Mouse (Mus musculus): ENCODE data around the gene Ptprf. TPM values are rescaled to one million over a fixed set of nuclear protein-coding genes. Genes with fewer than 3 reads are reported as not detected.

Gene Ptprf
- polyA plus RNA-seq, 1 experiment from 2014 or later, result 52.4 TPM

DNA sequence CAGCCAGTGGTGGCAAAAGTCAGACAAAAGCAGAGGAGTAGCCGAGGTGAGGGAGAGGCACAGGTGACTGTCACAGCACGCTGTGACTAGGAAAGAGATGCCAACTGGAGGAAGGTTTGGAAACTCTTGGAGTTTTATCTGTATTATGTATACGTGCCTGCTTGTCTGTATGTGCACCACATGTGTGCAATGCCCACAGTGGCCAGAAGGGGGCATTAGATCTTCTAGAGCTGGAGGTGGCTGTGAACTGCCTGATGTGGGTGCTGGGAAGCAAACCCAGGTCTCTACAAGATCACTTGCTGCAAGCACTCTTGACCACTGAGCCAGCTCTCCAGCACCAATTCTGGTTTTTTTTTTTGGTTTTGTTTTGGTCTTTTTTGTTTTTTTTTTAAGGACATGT lies 20.5 kb downstream of the Ptprf start:
- H3K4me2 ChIP-seq (ENCODE audit: low read depth, low read length), result no peak overlapping the region
- H3K4me3 ChIP-seq (ENCODE audit: low read depth, low read length), result no peak overlapping the region
- H3K4me1 ChIP-seq (ENCODE audit: control insufficient read depth, insufficient read depth, low read length), result peaks cover 40% of the 10 kb centered on the region
- peaks cover 21% of the 10 kb centered on the region; the same call in 1 of the 2 replicates for H3K36me3 ChIP-seq (ENCODE audit: control insufficient read depth, insufficient read depth, low read length)
- H3K27me3 ChIP-seq (ENCODE audit: control insufficient read depth, insufficient read depth, low read length), result no peaks in the 10 kb centered on the region
- 98% methylated on average over 3 of the region's 3 CpGs for WGBS
- H3K27ac ChIP-seq (ENCODE audit: low read depth, low read length), result no peak overlapping the region
- no peaks in the 10 kb centered on the region for H3K9me3 ChIP-seq (ENCODE audit: control insufficient read depth, low read length)
- no peak for ATAC-seq (ENCODE audit: low read depth)
- no peak overlapping the region for H3K9ac ChIP-seq (replicated peaks; ENCODE audit: low read depth, low read length)

DNA sequence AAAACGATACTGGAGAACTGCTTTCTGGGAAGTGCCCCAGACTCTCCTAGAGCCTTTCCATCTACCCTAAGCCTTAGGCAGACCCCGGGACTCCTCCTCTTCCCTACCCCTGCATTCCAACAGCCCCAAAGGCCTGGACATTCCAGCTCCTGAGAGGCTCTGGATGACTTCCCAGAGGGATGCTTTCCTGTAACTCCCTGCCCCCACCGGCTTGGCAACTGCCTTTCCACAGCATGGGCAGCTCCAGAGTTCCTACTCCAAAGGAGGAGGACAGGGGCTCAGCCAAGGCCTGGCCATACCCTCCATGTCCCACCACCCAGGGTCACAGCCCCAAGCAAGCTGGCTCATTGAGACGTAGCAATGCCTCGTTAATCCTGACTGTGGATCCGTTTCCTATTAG lies 21.2 kb downstream of the Ptprf start:
- 51% methylated on average over 6 of the region's 6 CpGs for WGBS
- H3K4me1 ChIP-seq (ENCODE audit: control insufficient read depth, insufficient read depth, low read length), result peaks cover 40% of the 10 kb centered on the region
- H3K27ac ChIP-seq (ENCODE audit: low read depth, low read length), result no peak overlapping the region
- ATAC-seq (ENCODE audit: low read depth), result no peak
- no peaks in the 10 kb centered on the region for H3K27me3 ChIP-seq (ENCODE audit: control insufficient read depth, insufficient read depth, low read length)
- H3K4me2 ChIP-seq (ENCODE audit: low read depth, low read length), result no peak overlapping the region
- H3K4me3 ChIP-seq (ENCODE audit: low read depth, low read length), result no peak overlapping the region
- H3K9me3 ChIP-seq (ENCODE audit: control insufficient read depth, low read length), result no peaks in the 10 kb centered on the region
- no peak overlapping the region for H3K9ac ChIP-seq (replicated peaks; ENCODE audit: low read depth, low read length)
- peaks cover 19% of the 10 kb centered on the region; the same call in 1 of the 2 replicates for H3K36me3 ChIP-seq (ENCODE audit: control insufficient read depth, insufficient read depth, low read length)

DNA sequence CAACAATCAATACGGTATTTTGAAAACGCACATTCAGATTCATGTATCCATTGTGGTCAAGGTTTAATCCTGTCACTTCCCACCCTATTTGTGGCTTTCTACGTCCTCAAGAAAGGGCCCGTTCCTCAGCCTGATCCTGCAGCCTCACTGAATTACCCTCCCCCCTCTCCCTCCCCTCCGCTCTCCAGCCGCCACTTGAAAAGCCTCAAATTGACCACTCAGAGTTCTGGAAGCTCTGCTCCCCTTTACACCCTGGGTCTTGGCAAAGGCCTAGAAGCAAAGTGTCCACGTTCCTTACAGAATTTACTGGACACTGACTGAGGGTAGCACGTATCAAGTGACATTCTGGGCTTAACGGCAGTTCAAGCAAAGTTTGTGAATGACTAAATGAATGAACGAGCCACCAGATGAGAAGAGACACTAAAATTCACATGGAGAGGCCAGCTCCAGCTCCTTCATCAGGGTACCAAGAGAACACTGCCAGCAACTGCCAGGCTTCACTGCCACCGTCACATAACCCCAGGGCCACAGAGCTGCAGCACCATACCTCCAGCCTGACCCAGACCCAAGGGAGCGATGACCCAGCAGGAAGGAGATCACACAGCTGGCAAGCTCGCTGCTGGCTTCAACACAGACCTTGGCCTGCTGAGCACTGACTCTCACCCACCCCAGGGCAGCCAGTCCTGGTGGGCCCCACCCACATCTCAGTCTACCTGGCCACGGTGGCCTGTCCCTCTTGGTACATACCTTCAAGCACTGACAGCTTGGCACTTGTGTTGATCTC lies 22.6 kb downstream of the Ptprf start:
- H3K36me3 ChIP-seq (ENCODE audit: control insufficient read depth, insufficient read depth, low read length), result peaks cover 19% of the 10 kb centered on the region; the same call in 1 of the 2 replicates
- no peak overlapping the region for H3K27ac ChIP-seq (ENCODE audit: low read depth, low read length)
- H3K9me3 ChIP-seq (ENCODE audit: control insufficient read depth, low read length), result no peaks in the 10 kb centered on the region
- peaks cover 29% of the 10 kb centered on the region for H3K4me1 ChIP-seq (ENCODE audit: control insufficient read depth, insufficient read depth, low read length)
- ATAC-seq (ENCODE audit: low read depth), result no peak
- no peaks in the 10 kb centered on the region for H3K27me3 ChIP-seq (ENCODE audit: control insufficient read depth, insufficient read depth, low read length)
- no peak overlapping the region for H3K4me2 ChIP-seq (ENCODE audit: low read depth, low read length)
- WGBS, result 74% methylated on average over 14 of the region's 14 CpGs
- no peak overlapping the region for H3K4me3 ChIP-seq (ENCODE audit: low read depth, low read length)
- no peak overlapping the region for H3K9ac ChIP-seq (replicated peaks; ENCODE audit: low read depth, low read length)

DNA sequence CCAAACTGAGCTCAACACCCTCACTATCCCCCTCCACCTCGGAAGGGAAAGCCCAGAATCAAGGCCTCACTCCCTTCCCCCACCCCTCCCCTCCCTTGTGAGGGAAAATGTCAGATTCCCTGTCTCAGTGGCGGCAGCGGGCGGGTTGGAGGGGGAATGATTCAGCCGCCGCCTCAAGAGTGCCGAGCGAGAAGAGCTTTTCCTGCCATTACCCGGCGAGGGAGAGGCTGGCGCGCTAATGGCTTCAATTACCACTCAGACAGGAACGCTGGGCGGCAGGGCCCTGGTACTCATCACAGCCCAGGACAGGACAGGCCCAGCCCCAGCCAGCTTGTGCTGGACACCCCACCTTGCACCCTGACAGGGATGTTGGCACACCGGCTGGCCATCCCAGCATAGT lies 25.6 kb downstream of the Ptprf start:
- H3K9me3 ChIP-seq (ENCODE audit: control insufficient read depth, low read length), result no peaks in the 10 kb centered on the region
- 8% methylated on average over 15 of the region's 15 CpGs for WGBS
- peak; percentile 22; the same call in 1 of the 2 replicates for ATAC-seq (ENCODE audit: low read depth)
- no peak overlapping the region for H3K4me2 ChIP-seq (ENCODE audit: low read depth, low read length)
- H3K4me1 ChIP-seq (ENCODE audit: control insufficient read depth, insufficient read depth, low read length), result peaks cover 36% of the 10 kb centered on the region
- H3K36me3 ChIP-seq (ENCODE audit: control insufficient read depth, insufficient read depth, low read length), result peaks cover 15% of the 10 kb centered on the region; the same call in 1 of the 2 replicates
- no peak overlapping the region for H3K4me3 ChIP-seq (ENCODE audit: low read depth, low read length)
- H3K27me3 ChIP-seq (ENCODE audit: control insufficient read depth, insufficient read depth, low read length), result no peaks in the 10 kb centered on the region
- H3K9ac ChIP-seq (replicated peaks; ENCODE audit: low read depth, low read length), result no peak overlapping the region; the same call in 1 of the 2 replicates
- H3K27ac ChIP-seq (ENCODE audit: low read depth, low read length), result peak overlapping the region; percentile 49

DNA sequence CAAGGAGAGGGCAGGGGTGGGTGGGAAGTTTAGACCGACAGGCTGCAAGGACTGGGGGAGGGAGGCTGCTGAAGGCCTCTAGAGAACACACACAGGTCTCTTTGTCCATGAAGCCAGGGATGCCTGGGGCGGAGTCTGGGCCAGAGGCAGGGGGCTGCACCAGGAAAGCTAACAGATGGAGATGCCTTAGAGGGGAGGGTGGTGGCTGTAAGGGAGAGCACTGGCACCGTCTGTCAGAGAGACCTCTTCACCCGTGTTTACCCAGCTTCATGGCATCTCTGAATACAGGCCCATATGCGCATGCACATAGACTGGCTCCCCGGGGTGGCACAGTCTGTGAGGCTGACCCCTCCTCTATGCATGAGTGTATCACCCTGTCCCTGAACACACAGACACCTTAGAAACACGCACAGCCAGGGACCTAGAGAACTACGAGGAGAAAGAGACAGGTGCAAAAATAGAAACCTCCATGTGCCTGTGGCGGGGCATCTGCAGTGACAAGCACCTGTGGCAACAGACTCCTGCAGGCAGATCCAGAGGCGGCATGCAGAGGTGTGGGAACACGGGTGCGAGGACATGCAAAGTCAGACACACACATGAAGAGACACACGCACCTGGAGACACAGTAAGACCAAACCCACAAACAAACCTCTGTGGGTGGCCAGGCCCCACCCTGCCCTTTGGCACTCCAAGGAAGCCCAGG lies 29.3 kb downstream of the Ptprf start:
- Histone ChIP-seq H3K9me3 (ENCODE audit: control insufficient read depth, low read length) (no peaks in the 10 kb centered on the region), H3K27ac (ENCODE audit: low read depth, low read length) (peak overlapping the region; percentile 23), H3K4me3 (ENCODE audit: low read depth, low read length) (no peak overlapping the region), H3K36me3 (ENCODE audit: control insufficient read depth, insufficient read depth, low read length) (0 out of 2 replicates have a peak, but pooled peaks cover 7% of the 10 kb centered on the region), H3K4me2 (ENCODE audit: low read depth, low read length) (no peak overlapping the region), H3K9ac (replicated peaks; ENCODE audit: low read depth, low read length) (no peak overlapping the region), H3K27me3 (ENCODE audit: control insufficient read depth, insufficient read depth, low read length) (no peaks in the 10 kb centered on the region), H3K4me1 (ENCODE audit: control insufficient read depth, insufficient read depth, low read length) (peaks cover 47% of the 10 kb centered on the region)
- WGBS, result 35% methylated on average over 13 of the region's 13 CpGs
- peak; percentile 34; the same call in 1 of the 2 replicates for ATAC-seq (ENCODE audit: low read depth)

DNA sequence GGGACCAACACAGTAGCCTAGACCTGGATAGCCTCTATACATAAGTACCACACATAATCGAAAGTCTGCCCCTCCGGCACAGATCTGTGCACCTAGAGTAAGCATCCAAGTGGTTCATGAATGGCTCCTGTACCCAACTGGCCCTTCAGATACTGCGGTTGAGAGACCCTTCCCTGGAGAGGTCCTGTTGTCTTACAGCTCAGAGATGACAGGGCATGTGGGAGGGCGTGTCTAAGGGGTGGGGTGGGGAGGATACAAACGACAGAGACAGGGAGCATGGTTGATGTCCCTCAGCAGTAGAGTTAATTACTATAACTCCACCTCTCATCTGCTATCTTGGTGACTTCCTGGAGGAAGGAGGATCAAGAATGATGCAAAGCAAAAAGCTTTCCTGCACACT lies 29.9 kb downstream of the Ptprf start:
- Histone ChIP-seq H3K9me3 (ENCODE audit: control insufficient read depth, low read length) (no peaks in the 10 kb centered on the region), H3K27ac (ENCODE audit: low read depth, low read length) (peak overlapping the region; percentile 23), H3K36me3 (ENCODE audit: control insufficient read depth, insufficient read depth, low read length) (0 out of 2 replicates have a peak, but pooled peaks cover 5% of the 10 kb centered on the region), H3K4me3 (ENCODE audit: low read depth, low read length) (peak overlapping the region; percentile 40), H3K9ac (replicated peaks; ENCODE audit: low read depth, low read length) (peak overlapping the region; percentile 17), H3K4me1 (ENCODE audit: control insufficient read depth, insufficient read depth, low read length) (peaks cover 52% of the 10 kb centered on the region), H3K27me3 (ENCODE audit: control insufficient read depth, insufficient read depth, low read length) (no peaks in the 10 kb centered on the region), H3K4me2 (ENCODE audit: low read depth, low read length) (peak overlapping the region; percentile 54)
- WGBS, result 34% methylated on average over 5 of the region's 5 CpGs
- ATAC-seq (ENCODE audit: low read depth), result peak; percentile 18; the same call in 1 of the 2 replicates

DNA sequence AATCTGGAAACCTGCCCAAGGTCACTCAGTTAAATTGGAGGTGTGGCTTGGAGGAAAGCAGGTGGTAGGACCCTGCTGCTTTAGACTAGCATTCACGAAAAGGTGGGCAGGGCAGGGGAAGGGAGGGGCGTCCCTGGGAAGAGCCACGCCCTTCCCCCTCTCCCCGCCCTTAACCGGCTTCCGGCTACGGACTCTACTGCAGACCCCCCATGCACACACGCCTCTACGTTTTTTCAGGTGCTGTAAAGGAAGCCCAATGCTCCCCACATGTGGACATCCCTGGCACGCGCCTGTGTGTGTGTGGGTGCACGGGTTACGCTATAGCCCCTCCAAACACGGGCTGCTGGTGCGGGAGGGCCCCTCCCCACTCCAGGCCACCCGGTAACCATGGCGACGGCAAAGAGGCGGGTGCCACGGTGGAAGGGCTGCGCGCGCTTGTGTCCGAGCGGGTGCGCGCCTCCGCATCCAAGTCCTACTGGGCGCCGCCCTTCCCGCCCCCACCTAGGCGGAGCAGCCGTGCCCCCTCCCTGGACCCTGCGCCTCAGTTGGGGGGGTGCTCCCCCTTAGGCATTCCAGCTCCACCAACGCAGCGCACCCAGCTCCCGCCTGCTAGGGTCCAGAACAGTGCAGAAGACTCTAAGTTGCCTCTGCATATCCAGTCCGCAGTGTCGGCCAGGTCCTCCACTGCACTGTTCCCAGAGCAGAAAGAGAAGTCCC lies 30.5 kb downstream of the Ptprf start:
- peak; percentile 70 for ATAC-seq (ENCODE audit: low read depth)
- peaks cover 52% of the 10 kb centered on the region for H3K4me1 ChIP-seq (ENCODE audit: control insufficient read depth, insufficient read depth, low read length)
- peak overlapping the region; percentile 54 for H3K4me2 ChIP-seq (ENCODE audit: low read depth, low read length)
- peak overlapping the region; percentile 16 for H3K27ac ChIP-seq (ENCODE audit: low read depth, low read length)
- H3K4me3 ChIP-seq (ENCODE audit: low read depth, low read length), result peak overlapping the region; percentile 40
- no peaks in the 10 kb centered on the region for H3K27me3 ChIP-seq (ENCODE audit: control insufficient read depth, insufficient read depth, low read length)
- WGBS, result 1% methylated on average over 37 of the region's 39 CpGs
- 0 out of 2 replicates have a peak, but pooled peaks cover 5% of the 10 kb centered on the region for H3K36me3 ChIP-seq (ENCODE audit: control insufficient read depth, insufficient read depth, low read length)
- H3K9me3 ChIP-seq (ENCODE audit: control insufficient read depth, low read length), result no peaks in the 10 kb centered on the region
- H3K9ac ChIP-seq (replicated peaks; ENCODE audit: low read depth, low read length), result peak overlapping the region; percentile 17

DNA sequence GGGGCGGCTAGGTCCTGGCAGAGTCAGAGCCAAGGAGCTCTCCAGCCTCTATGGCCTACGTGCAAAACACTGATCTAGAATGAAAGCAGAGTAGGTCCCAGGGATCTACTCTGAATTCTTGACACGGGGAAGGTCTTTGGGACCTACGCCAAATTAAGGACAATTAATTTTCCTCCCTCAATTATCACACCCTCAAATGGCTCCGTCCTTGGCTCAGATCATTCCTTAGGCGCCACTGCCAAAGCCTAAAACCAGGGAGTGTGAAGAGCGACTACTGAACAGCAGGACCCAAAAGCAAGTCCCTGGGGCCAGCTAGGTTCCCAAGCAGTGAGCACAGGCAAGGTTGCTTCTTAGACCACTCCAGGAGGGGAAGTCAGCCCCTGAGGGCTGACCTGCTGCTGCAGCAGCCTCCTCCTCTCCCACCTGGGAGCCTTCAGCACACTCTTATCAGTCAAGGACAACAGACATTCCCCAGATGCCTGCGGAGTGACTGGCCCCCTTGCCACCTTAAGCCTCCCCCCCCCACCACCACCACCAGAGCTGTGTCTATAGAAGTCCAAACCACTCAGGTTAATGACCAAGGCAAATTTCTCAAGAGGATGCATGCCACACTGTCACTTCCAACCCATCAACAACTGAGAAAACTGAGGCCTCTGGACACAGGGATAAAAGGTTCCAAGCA lies 31.3 kb downstream of the Ptprf start:
- WGBS, result 48% methylated on average over 8 of the region's 8 CpGs
- H3K4me2 ChIP-seq (ENCODE audit: low read depth, low read length), result peak overlapping the region; percentile 54
- no peaks in the 10 kb centered on the region for H3K27me3 ChIP-seq (ENCODE audit: control insufficient read depth, insufficient read depth, low read length)
- H3K9me3 ChIP-seq (ENCODE audit: control insufficient read depth, low read length), result no peaks in the 10 kb centered on the region
- no peak overlapping the region for H3K4me3 ChIP-seq (ENCODE audit: low read depth, low read length)
- ATAC-seq (ENCODE audit: low read depth), result no peak
- H3K27ac ChIP-seq (ENCODE audit: low read depth, low read length), result peak overlapping the region; percentile 39; the same call in 1 of the 2 replicates
- H3K9ac ChIP-seq (replicated peaks; ENCODE audit: low read depth, low read length), result no peak overlapping the region; the same call in 1 of the 2 replicates
- peaks cover 5% of the 10 kb centered on the region; the same call in 1 of the 2 replicates for H3K36me3 ChIP-seq (ENCODE audit: control insufficient read depth, insufficient read depth, low read length)
- peaks cover 44% of the 10 kb centered on the region for H3K4me1 ChIP-seq (ENCODE audit: control insufficient read depth, insufficient read depth, low read length)
